26 mouse cellular contexts compared by ENCODE assay signal in the genomic region with DNA sequence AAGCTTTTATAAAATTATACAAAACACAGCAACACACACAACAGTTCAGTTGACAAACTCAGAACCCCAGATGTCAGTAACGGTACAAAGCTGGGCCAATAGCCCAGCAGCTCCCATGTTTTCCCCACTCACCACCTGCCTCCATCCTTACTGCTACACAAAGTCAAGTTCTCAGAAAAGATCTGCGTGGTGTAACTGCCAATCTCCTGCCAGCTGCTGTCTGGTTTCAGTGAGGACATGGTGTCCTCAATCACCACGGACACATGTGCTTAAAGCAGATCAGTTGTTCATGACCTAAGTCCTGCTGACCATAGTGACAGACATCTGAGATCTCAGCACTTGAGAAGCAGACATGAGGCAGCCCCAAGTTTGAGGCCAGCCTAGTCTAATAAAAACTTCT. TPM values are rescaled to one million over a fixed set of nuclear protein-coding genes. Genes with fewer than 3 reads are reported as not detected.
DNase-seq lines count a peak whose midpoint lies in the region; ATAC-seq and TF ChIP-seq lines count a peak whose summit lies in the region.
"Had no signal": no experiment of that assay in that cellular context is flagged by ENCODE, and none has a peak within 500 bp of the region (broad histone marks: within the 10 kb centered on the region; RNA-seq: fewer than 3 reads in every experiment).

No protein-coding gene starts in this region.

- H3K27ac ChIP-seq in layer of hippocampus, adult 2 months: peak overlapping the region; percentile 73
- H3K27ac ChIP-seq in midbrain, embryonic 11.5 days (ENCODE audit: low read depth, low read length): no peak overlapping the region
- H3K27ac ChIP-seq in midbrain, postnatal 0 days (ENCODE audit: low read depth, low read length): no peak overlapping the region
- H3K27ac ChIP-seq: embryonic facial prominence, embryonic 13.5 days; forebrain, embryonic 12.5 days; hindbrain, embryonic 10.5 days; hindbrain, embryonic 14.5 days had no signal

- TF ChIP-seq CTCF in layer of hippocampus, adult 2 months (conservative IDR thresholded peaks at IDR 0.05): no peak
- TF ChIP-seq CTCF in midbrain, postnatal 0 days (IDR thresholded peaks at IDR 0.05): no peak

- H3K4me1 ChIP-seq in midbrain, embryonic 11.5 days (ENCODE audit: control insufficient read depth, insufficient read depth, low read length): no peaks in the 10 kb centered on the region
- no peaks in the 10 kb centered on the region for H3K4me1 ChIP-seq in midbrain, postnatal 0 days (ENCODE audit: insufficient read depth, low read length)
- H3K4me1 ChIP-seq: embryonic facial prominence, embryonic 13.5 days; forebrain, embryonic 12.5 days; heart, embryonic 12.5 days; hindbrain, embryonic 10.5 days had no signal

- no peak overlapping the region for H3K9ac ChIP-seq in midbrain, embryonic 11.5 days (ENCODE audit: low read length)
- H3K9ac ChIP-seq in midbrain, postnatal 0 days (replicated peaks; ENCODE audit: low read length, poor library complexity, severe bottlenecking): no peak overlapping the region
- H3K9ac ChIP-seq: embryonic facial prominence, embryonic 13.5 days; forebrain, embryonic 12.5 days; heart, embryonic 12.5 days; hindbrain, embryonic 14.5 days had no signal

- no peak overlapping the region for H3K4me3 ChIP-seq in layer of hippocampus, adult 2 months
- no peak overlapping the region for H3K4me3 ChIP-seq in midbrain, embryonic 11.5 days (ENCODE audit: low read depth, low read length)
- H3K4me3 ChIP-seq in midbrain, postnatal 0 days (ENCODE audit: low read depth, low read length): no peak overlapping the region
- H3K4me3 ChIP-seq: embryonic facial prominence, embryonic 13.5 days; forebrain, embryonic 12.5 days; heart, embryonic 12.5 days; hindbrain, embryonic 10.5 days had no signal

- no peaks in the 10 kb centered on the region for H3K9me3 ChIP-seq in midbrain, embryonic 11.5 days (ENCODE audit: control insufficient read depth, low read length)
- no peaks in the 10 kb centered on the region for H3K9me3 ChIP-seq in midbrain, postnatal 0 days (ENCODE audit: low read length)
- H3K9me3 ChIP-seq: embryonic facial prominence, embryonic 13.5 days; forebrain, embryonic 12.5 days; G1E; heart, embryonic 12.5 days; hindbrain, embryonic 10.5 days had no signal

- 0 out of 2 replicates have a peak, but pooled peaks have one; percentile 6 for ATAC-seq in frontal cortex, adult (ENCODE audit: low TSS enrichment)
- no peak for ATAC-seq in midbrain, embryonic 11.5 days (ENCODE audit: low FRiP score)
- ATAC-seq in midbrain, postnatal 0 days (ENCODE audit: low FRiP score): no peak
- ATAC-seq: CD4-positive, CD25-positive, alpha-beta regulatory T cell, adult 4 months; forebrain, embryonic 16.5 days had no signal

- 91% methylated on average over 3 of the region's 3 CpGs for WGBS in midbrain, embryonic 11.5 days
- WGBS in midbrain, postnatal 0 days: 97% methylated on average over 3 of the region's 3 CpGs

- peaks cover 22% of the 10 kb centered on the region for H3K36me3 ChIP-seq in midbrain, embryonic 11.5 days (ENCODE audit: control insufficient read depth, insufficient read depth, low read length)
- peaks cover 48% of the 10 kb centered on the region for H3K36me3 ChIP-seq in midbrain, postnatal 0 days (ENCODE audit: insufficient read depth, low read length)

- no peaks in the 10 kb centered on the region for H3K27me3 ChIP-seq in midbrain, embryonic 11.5 days (ENCODE audit: control insufficient read depth, insufficient read depth, low read length)
- no peaks in the 10 kb centered on the region for H3K27me3 ChIP-seq in midbrain, postnatal 0 days (ENCODE audit: insufficient read depth, low read length)
- H3K27me3 ChIP-seq: embryonic facial prominence, embryonic 13.5 days; forebrain, embryonic 12.5 days; heart, embryonic 12.5 days had no signal

- no peak overlapping the region for H3K4me2 ChIP-seq in midbrain, embryonic 11.5 days
- no peak overlapping the region for H3K4me2 ChIP-seq in midbrain, postnatal 0 days (ENCODE audit: low read depth, low read length, poor library complexity, severe bottlenecking)
- H3K4me2 ChIP-seq: embryonic facial prominence, embryonic 13.5 days; forebrain, embryonic 12.5 days; heart, embryonic 12.5 days; hindbrain, embryonic 14.5 days had no signal

- DNase-seq in frontal cortex, postnatal 36 days (ENCODE audit: low spot score in 2 of 2): no peak
- DNase-seq in layer of hippocampus, adult 2 months (ENCODE audit: low spot score in 2 of 2): peak; percentile 46 to 52
- DNase-seq in layer of hippocampus, postnatal 10 days (ENCODE audit: low spot score in 2 of 2): no peak
- DNase-seq in midbrain, embryonic 11.5 days (ENCODE audit: low spot score, missing footprints): peak; percentile 72
- DNase-seq in midbrain, postnatal 0 days (ENCODE audit: low spot score): no peak
- no peak for DNase-seq in lung, postnatal 36 days
- DNase-seq: adrenal gland, adult 8-10 months; adrenal gland, postnatal 36 days; B cell, adult 2 months; cerebellum, adult 11 months; cerebellum, adult 8-10 months; cerebellum, postnatal 14 days; gastrocnemius, postnatal 10 days had no signal

RNA-seq across cellular contexts. Expression of gene Glt1d1, which starts 36.4 kb away (rescaled TPM):
- 10 to 100 TPM; 24.7 to 28.6 TPM for total RNA-seq in layer of hippocampus, adult 2 months (2021)
- total RNA-seq in layer of hippocampus, postnatal 10 days (2021): 10 to 100 TPM; 19.1 to 21.6 TPM
- 0.33 and 1.1 TPM in 2 replicates for polyA plus RNA-seq in midbrain, embryonic 11.5 days (2014; fragmentation: Nextera tagmentation; extraction: Ambion mirVana)
- total RNA-seq in midbrain, postnatal 0 days (2014; rRNA removed): 9.6 and 12.8 TPM in 2 replicates
- polyA plus RNA-seq in midbrain, postnatal 0 days (2015; fragmentation: Nextera tagmentation; extraction: Ambion mirVana): 1.3 and 1.7 TPM in 2 replicates
- total RNA-seq: common myeloid progenitor, adult 5-6 weeks; heart, adult 8-10 months; heart, postnatal 25 days had no signal
- polyA plus RNA-seq: CD4-positive, CD25-positive, alpha-beta regulatory T cell, adult 4 months; G1E; heart, embryonic 12.5 days; heart, embryonic 16.5 days had no signal

RNA-seq across cellular contexts. Expression of gene Slc15a4, which starts 37.0 kb away (rescaled TPM):
- 10 to 100 TPM; 24.0 to 26.4 TPM for total RNA-seq in layer of hippocampus, adult 2 months (2021)
- 10 to 100 TPM; 23.9 to 30.0 TPM for total RNA-seq in layer of hippocampus, postnatal 10 days (2021)
- polyA plus RNA-seq in midbrain, embryonic 11.5 days (2014; fragmentation: Nextera tagmentation; extraction: Ambion mirVana): 21.0 and 23.1 TPM in 2 replicates
- total RNA-seq in midbrain, postnatal 0 days (2014; rRNA removed): 34.4 and 39.1 TPM in 2 replicates
- polyA plus RNA-seq in midbrain, postnatal 0 days (2015; fragmentation: Nextera tagmentation; extraction: Ambion mirVana): 16.2 and 17.7 TPM in 2 replicates

Comparison
In these comparisons a context has a peak if more than half of its experiments do, and no peak if none do; other contexts are left out.
1. DNase-seq: peak in layer of hippocampus, adult 2 months (2 of 2) and midbrain, embryonic 11.5 days (single experiment); none in frontal cortex, postnatal 36 days (0 of 2), layer of hippocampus, postnatal 10 days (0 of 2), midbrain, postnatal 0 days (single experiment) and lung, postnatal 36 days (single experiment).